Mouse (Mus musculus): ENCODE data around the gene Grhl3.

Gene Grhl3

DNA sequence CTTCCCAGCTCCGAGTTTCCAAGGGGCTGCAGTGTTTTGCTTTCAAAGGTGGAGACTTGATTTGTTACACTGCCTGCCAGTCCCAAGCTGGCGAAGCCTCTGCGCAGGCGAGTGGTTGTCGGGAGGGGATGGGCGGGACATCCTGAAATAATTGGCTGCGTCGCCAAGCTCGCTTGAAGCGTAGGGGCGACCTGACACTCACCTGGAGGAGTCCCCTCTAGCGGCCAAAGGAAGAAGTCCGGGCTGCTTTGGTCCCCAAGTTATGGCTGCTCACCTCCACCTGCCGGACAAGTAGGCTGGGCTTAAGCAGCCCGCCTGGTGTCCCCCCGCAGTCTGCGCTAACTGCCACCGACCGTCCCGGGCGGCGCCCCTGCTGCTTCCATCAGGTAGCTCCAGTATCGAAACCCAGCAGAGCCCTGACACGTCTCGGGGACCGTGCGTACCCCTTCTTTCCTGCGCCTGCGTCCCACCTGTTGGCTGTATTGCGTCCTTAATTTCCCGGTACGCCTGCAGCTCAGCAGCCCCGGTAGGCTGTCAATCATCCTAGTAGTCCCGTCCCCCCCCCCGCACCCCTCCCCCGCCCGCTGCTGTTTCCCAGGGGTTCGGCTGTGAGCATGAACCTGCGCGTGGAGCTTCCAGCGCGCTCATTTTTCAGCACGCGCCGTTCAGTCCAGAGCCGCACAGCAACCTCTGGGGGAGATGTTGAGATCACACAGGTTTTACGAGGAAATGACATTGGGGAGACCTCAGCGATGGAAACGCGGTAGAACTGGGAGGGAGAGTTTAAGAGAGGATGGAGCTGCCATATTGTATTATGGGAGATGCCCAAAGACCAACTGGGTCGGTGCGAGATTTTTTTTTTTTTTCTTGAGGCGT lies 78.7 kb downstream of the Grhl3 start, which contains the start of the genes Stpg1 and Nipal3:
TSS of gene Stpg1 (plus strand) at position 270 of the 876 bp plus-strand sequence.
TSS of gene Nipal3 (minus strand) at position 518 of the 876 bp plus-strand sequence.
- CTCF ChIA-PET = interaction anchor here (0.6 to 0.7 kb wide), 3 partner anchors 46 to 1693 kb away, joined by 3 read pairs; no protein-coding TSS in a partner anchor

DNA sequence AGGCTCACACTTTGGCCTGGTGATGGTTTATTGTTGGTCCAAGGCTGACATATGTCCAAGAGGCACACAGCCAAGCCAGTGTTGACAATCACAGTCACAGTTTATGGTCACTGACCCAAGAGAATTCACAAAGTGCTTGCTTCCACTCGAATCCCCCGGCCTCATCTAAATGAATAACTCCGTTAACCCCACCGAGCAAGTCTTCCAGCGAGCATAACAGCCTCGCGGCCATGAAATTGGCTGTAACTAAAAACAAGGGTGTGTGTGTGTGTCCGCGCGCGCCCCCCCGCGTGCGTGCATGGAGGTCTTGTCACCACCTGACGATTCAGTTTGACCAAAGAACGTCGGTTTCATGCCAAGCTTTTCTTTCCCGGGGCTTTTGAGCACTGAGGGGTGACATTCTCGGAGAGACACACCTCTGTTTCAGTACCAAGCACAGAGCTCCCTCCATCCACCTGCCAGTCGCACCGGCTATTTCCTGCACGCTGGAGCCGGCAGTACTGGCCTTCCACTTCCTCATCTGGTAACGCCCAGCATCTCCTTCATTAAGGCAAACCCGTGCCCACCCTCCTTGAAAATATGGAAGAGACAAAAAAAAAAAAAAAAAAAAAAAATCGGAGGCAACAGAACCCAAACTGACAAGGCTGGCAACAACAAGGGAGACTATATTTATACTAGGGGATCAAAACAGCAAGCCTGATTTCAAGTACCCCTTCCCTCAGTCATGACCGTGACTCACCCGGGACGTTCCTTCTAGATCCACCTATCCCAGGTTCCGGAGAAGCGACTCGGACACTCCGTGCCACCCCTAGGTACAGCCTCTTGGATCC lies 79.5 kb downstream of the Grhl3 start:
- CTCF ChIA-PET = interaction anchor here (0.6 to 0.7 kb wide), 2 partner anchors 137 to 1100 kb away, joined by 3 to 7 read pairs; no protein-coding TSS in a partner anchor

DNA sequence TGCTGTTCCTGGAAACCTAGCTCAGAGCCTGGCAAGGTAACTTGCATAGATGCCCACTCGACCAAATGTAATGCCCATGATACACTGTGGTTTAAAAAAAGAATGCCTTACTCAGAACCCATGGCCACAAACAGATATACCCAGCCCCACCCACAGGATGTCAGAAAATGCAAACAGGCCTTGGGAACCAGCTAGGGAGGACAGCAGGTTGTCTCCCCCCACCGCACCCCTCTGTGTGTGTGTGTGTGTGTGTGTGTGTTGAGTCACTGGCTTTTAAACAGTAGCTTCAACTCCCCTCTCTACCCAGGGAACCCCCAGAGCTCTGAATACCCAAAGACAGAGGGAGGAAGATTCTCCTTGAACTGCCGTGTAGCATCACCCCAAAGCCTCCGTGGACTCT lies 80.2 kb downstream of the Grhl3 start:
- CTCF ChIA-PET = no interaction called here
